In genomic region chr19:7143854-7144253, GRCm38 (mm10) we compare ENCODE assay signal across 8 mouse cellular contexts. TPM values are rescaled to one million over a fixed set of nuclear protein-coding genes. Genes with fewer than 3 reads are reported as not detected.
DNase-seq lines count a peak whose midpoint lies in the region; ATAC-seq lines count a peak whose summit lies in the region.

No protein-coding gene starts in this region.

- DNase-seq in R1 (ENCODE audit: low read depth, low spot score) = peak; percentile 89
- DNase-seq in c-Kit-positive CD71-positive TER-119-negative erythroid progenitor cells, embryonic 14.5 days (ENCODE audit: low read depth) = peak; percentile 53
- DNase-seq in frontal cortex, postnatal 36 days (ENCODE audit: low spot score in 2 of 2) = peak; percentile 78 to 82
- peak; percentile 53 for DNase-seq in left cerebral cortex, postnatal 4 days
- peak; percentile 80 for DNase-seq in mesoderm, embryonic 11.5 days (ENCODE audit: low read depth, low spot score)
- peak; percentile 19 to 30 for DNase-seq in spleen, adult 18-20 months
- DNase-seq in T-cell, adult 2 months (ENCODE audit: low spot score) = no peak

- peak; percentile 19; the same call in 1 of the 2 replicates for ATAC-seq in hindbrain, embryonic 13.5 days (ENCODE audit: low FRiP score)

- H3K9ac ChIP-seq in hindbrain, embryonic 13.5 days = peak overlapping the region; percentile 36

- H3K4me3 ChIP-seq in hindbrain, embryonic 13.5 days = peak overlapping the region; percentile 28

- intact Hi-C loops in left cerebral cortex, postnatal 4 days (cut with DNase I) = no loop called here

- H3K4me1 ChIP-seq in hindbrain, embryonic 13.5 days (replicated peaks) = peaks cover 98% of the 10 kb centered on the region

- no peaks in the 10 kb centered on the region for H3K9me3 ChIP-seq in hindbrain, embryonic 13.5 days

- peaks cover 44% of the 10 kb centered on the region for H3K27me3 ChIP-seq in hindbrain, embryonic 13.5 days

- H3K4me2 ChIP-seq in hindbrain, embryonic 13.5 days = peak overlapping the region; percentile 50

- under 1% methylated on average over 20 of the region's 20 CpGs for WGBS in hindbrain, embryonic 13.5 days

- H3K27ac ChIP-seq in hindbrain, embryonic 13.5 days = peak overlapping the region; percentile 70

- H3K36me3 ChIP-seq in hindbrain, embryonic 13.5 days = no peaks in the 10 kb centered on the region

RNA-seq across cellular contexts. Expression of gene Flrt1, which starts 38.3 kb away (rescaled TPM):
- 7.1 and 8.1 TPM in 2 replicates for polyA plus RNA-seq in hindbrain, embryonic 13.5 days (2015; fragmentation: Nextera tagmentation; extraction: Ambion mirVana)
- total RNA-seq in left cerebral cortex, postnatal 4 days (2021) = 10 to 100 TPM; 22.4 to 23.5 TPM
